14 mouse cellular contexts compared by ENCODE assay signal in genomic region chr5:127369812-127370211, GRCm38 (mm10).
DNase-seq lines count a peak whose midpoint lies in the region; ATAC-seq lines count a peak whose summit lies in the region.
"Had no signal": no experiment of that assay in that cellular context is flagged by ENCODE, and none has a peak within 500 bp of the region (broad histone marks: within the 10 kb centered on the region; RNA-seq: fewer than 3 reads in every experiment).

No protein-coding gene starts in this region.

- H3K4me3 ChIP-seq in hindbrain, embryonic 10.5 days = no peak overlapping the region
- no peak overlapping the region for H3K4me3 ChIP-seq in hindbrain, embryonic 11.5 days (ENCODE audit: low read depth, low read length)
- no peak overlapping the region for H3K4me3 ChIP-seq in embryonic facial prominence, embryonic 11.5 days (ENCODE audit: low read depth, low read length)
- no peak overlapping the region for H3K4me3 ChIP-seq in forebrain, embryonic 13.5 days
- no peak overlapping the region for H3K4me3 ChIP-seq in limb, embryonic 12.5 days (replicated peaks)
- H3K4me3 ChIP-seq: neural tube, embryonic 15.5 days had no signal

- H3K4me1 ChIP-seq in hindbrain, embryonic 10.5 days (replicated peaks) = peaks cover 28% of the 10 kb centered on the region
- no peaks in the 10 kb centered on the region for H3K4me1 ChIP-seq in hindbrain, embryonic 11.5 days (replicated peaks; ENCODE audit: control insufficient read depth, insufficient read depth, low read length)
- H3K4me1 ChIP-seq in embryonic facial prominence, embryonic 11.5 days (ENCODE audit: control insufficient read depth, insufficient read depth, low read length) = 0 out of 2 replicates have a peak, but pooled peaks cover 3% of the 10 kb centered on the region
- H3K4me1 ChIP-seq in forebrain, embryonic 13.5 days = peaks cover 15% of the 10 kb centered on the region
- peaks cover 38% of the 10 kb centered on the region for H3K4me1 ChIP-seq in limb, embryonic 12.5 days (replicated peaks)

- no peak for DNase-seq in hindbrain, embryonic 10.5 days (ENCODE audit: low spot score)
- DNase-seq in hindbrain, embryonic 11.5 days (ENCODE audit: low spot score) = no peak
- peak; percentile 36 for DNase-seq in embryonic facial prominence, embryonic 11.5 days (ENCODE audit: low spot score)
- DNase-seq in frontal cortex, adult 2 months (ENCODE audit: extremely low spot score in 1 of 2, low spot score in 1 of 2) = no peak
- no peak for DNase-seq in ovary, postnatal 36 days (ENCODE audit: low spot score)
- DNase-seq: cerebellum, postnatal 25 days; kidney, postnatal 14 days had no signal

- peaks cover 6% of the 10 kb centered on the region; the same call in 1 of the 2 replicates for H3K36me3 ChIP-seq in hindbrain, embryonic 10.5 days
- no peaks in the 10 kb centered on the region for H3K36me3 ChIP-seq in hindbrain, embryonic 11.5 days (ENCODE audit: control insufficient read depth, insufficient read depth, low read length)
- H3K36me3 ChIP-seq in embryonic facial prominence, embryonic 11.5 days (replicated peaks; ENCODE audit: control insufficient read depth, insufficient read depth, low read depth, low read length) = no peaks in the 10 kb centered on the region
- no peaks in the 10 kb centered on the region for H3K36me3 ChIP-seq in forebrain, embryonic 13.5 days (ENCODE audit: poor library complexity, severe bottlenecking)
- H3K36me3 ChIP-seq in limb, embryonic 12.5 days = no peaks in the 10 kb centered on the region
- H3K36me3 ChIP-seq: neural tube, embryonic 15.5 days had no signal

- H3K9ac ChIP-seq in hindbrain, embryonic 11.5 days (ENCODE audit: low read depth, low read length) = no peak overlapping the region
- H3K9ac ChIP-seq in embryonic facial prominence, embryonic 11.5 days (replicated peaks; ENCODE audit: low read length) = no peak overlapping the region
- no peak overlapping the region for H3K9ac ChIP-seq in forebrain, embryonic 13.5 days
- H3K9ac ChIP-seq in limb, embryonic 12.5 days (replicated peaks) = no peak overlapping the region
- H3K9ac ChIP-seq: liver, embryonic 14.5 days; neural tube, embryonic 15.5 days had no signal

- no peaks in the 10 kb centered on the region for H3K27me3 ChIP-seq in hindbrain, embryonic 10.5 days (ENCODE audit: insufficient read depth, poor library complexity, severe bottlenecking)
- no peaks in the 10 kb centered on the region for H3K27me3 ChIP-seq in hindbrain, embryonic 11.5 days (ENCODE audit: control insufficient read depth, insufficient read depth, low read length)
- no peaks in the 10 kb centered on the region for H3K27me3 ChIP-seq in embryonic facial prominence, embryonic 11.5 days (ENCODE audit: control insufficient read depth, insufficient read depth, low read length)
- H3K27me3 ChIP-seq in forebrain, embryonic 13.5 days = no peaks in the 10 kb centered on the region
- H3K27me3 ChIP-seq in limb, embryonic 12.5 days = no peaks in the 10 kb centered on the region
- H3K27me3 ChIP-seq: neural tube, embryonic 15.5 days had no signal

- H3K9me3 ChIP-seq in hindbrain, embryonic 10.5 days = peaks cover 12% of the 10 kb centered on the region
- H3K9me3 ChIP-seq in hindbrain, embryonic 11.5 days (ENCODE audit: control insufficient read depth, low read length) = no peaks in the 10 kb centered on the region
- H3K9me3 ChIP-seq in embryonic facial prominence, embryonic 11.5 days (replicated peaks; ENCODE audit: control insufficient read depth, low read length) = no peaks in the 10 kb centered on the region
- H3K9me3 ChIP-seq in forebrain, embryonic 13.5 days (replicated peaks) = no peaks in the 10 kb centered on the region
- 0 out of 2 replicates have a peak, but pooled peaks cover 1% of the 10 kb centered on the region for H3K9me3 ChIP-seq in limb, embryonic 12.5 days

- peak overlapping the region; percentile 64 for H3K27ac ChIP-seq in hindbrain, embryonic 10.5 days
- H3K27ac ChIP-seq in hindbrain, embryonic 11.5 days (ENCODE audit: low read depth, low read length) = no peak overlapping the region
- peak overlapping the region; percentile 48 for H3K27ac ChIP-seq in embryonic facial prominence, embryonic 11.5 days (replicated peaks; ENCODE audit: low read depth, low read length)
- H3K27ac ChIP-seq in forebrain, embryonic 13.5 days = 0 out of 2 replicates have a peak overlapping the region, but pooled peaks have one; percentile 51
- H3K27ac ChIP-seq in limb, embryonic 12.5 days = peak overlapping the region; percentile 79
- H3K27ac ChIP-seq: liver, embryonic 14.5 days; macrophage; neural tube, embryonic 15.5 days had no signal

- ATAC-seq in hindbrain, embryonic 11.5 days (ENCODE audit: low FRiP score) = no peak
- ATAC-seq in embryonic facial prominence, embryonic 11.5 days (replicated peaks; ENCODE audit: insufficient number of reproducible peaks, low FRiP score, low TSS enrichment, low read depth) = no peak
- ATAC-seq in forebrain, embryonic 13.5 days = no peak
- no peak for ATAC-seq in limb, embryonic 12.5 days (ENCODE audit: insufficient number of reproducible peaks, insufficient read depth, low FRiP score, low TSS enrichment, low read depth)
- ATAC-seq in inflammation-experienced regulatory T-cells, adult 6 months = no peak
- ATAC-seq: intestine, postnatal 0 days had no signal

- H3K4me2 ChIP-seq in hindbrain, embryonic 11.5 days (replicated peaks; ENCODE audit: low read depth, low read length) = no peak overlapping the region
- no peak overlapping the region for H3K4me2 ChIP-seq in embryonic facial prominence, embryonic 11.5 days (ENCODE audit: low read depth, low read length)
- H3K4me2 ChIP-seq in forebrain, embryonic 13.5 days = no peak overlapping the region
- peak overlapping the region; percentile 35 for H3K4me2 ChIP-seq in limb, embryonic 12.5 days

- 77% methylated on average over 7 of the region's 7 CpGs for WGBS in hindbrain, embryonic 10.5 days
- 65% methylated on average over 7 of the region's 7 CpGs for WGBS in hindbrain, embryonic 11.5 days
- 59% methylated on average over 7 of the region's 7 CpGs for WGBS in embryonic facial prominence, embryonic 11.5 days
- 79% methylated on average over 7 of the region's 7 CpGs for WGBS in forebrain, embryonic 13.5 days
- 37% methylated on average over 7 of the region's 7 CpGs for whole genome bisulfite sequencing in limb, embryonic 12.5 days
